13 mouse cellular contexts compared by ENCODE assay signal in the genomic region with DNA sequence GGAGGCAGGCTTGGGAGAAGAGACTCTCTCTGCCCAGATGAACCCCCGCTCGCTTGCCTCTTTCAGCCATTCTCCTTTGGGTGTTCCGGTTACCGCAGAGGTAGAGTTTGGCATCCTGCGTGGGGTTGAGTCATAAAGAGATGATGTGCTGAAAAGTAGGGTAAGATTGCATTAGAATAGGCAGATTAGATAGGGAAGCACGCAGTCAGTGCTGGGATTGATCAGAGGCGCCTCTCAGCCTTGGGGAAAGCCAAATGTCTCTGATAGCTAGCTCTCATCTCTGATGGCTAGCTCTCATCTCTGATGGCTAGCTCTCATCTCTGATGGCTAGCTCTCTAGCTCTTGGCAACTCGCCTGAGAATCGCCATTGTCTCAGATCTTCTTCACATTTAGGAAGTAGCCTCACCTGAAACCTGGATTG. TPM values are rescaled to one million over a fixed set of nuclear protein-coding genes. Genes with fewer than 3 reads are reported as not detected.
DNase-seq lines count a peak whose midpoint lies in the region; ATAC-seq lines count a peak whose summit lies in the region.
"Had no signal": no experiment of that assay in that cellular context is flagged by ENCODE, and none has a peak within 500 bp of the region (broad histone marks: within the 10 kb centered on the region; RNA-seq: fewer than 3 reads in every experiment).

No protein-coding gene starts in this region.

- H3K27me3 ChIP-seq in heart, embryonic 13.5 days (replicated peaks): no peaks in the 10 kb centered on the region
- H3K27me3 ChIP-seq in neural tube, embryonic 12.5 days (replicated peaks): no peaks in the 10 kb centered on the region
- no peaks in the 10 kb centered on the region for H3K27me3 ChIP-seq in neural tube, embryonic 15.5 days (replicated peaks)
- H3K27me3 ChIP-seq in kidney, embryonic 15.5 days: no peaks in the 10 kb centered on the region

- intact Hi-C loops in heart, postnatal 10 days (cut with DNase I): no loop called here

- 39% methylated on average over 9 of the region's 9 CpGs for WGBS in heart, embryonic 13.5 days
- 55% methylated on average over 9 of the region's 9 CpGs for WGBS in neural tube, embryonic 12.5 days
- 52% methylated on average over 9 of the region's 9 CpGs for WGBS in neural tube, embryonic 15.5 days
- 69% methylated on average over 9 of the region's 9 CpGs for WGBS in kidney, embryonic 15.5 days

- peak overlapping the region; percentile 20; the same call in 1 of the 2 replicates for H3K9ac ChIP-seq in heart, embryonic 13.5 days
- H3K9ac ChIP-seq in neural tube, embryonic 12.5 days: no peak overlapping the region
- H3K9ac ChIP-seq in neural tube, embryonic 15.5 days (replicated peaks): no peak overlapping the region
- no peak overlapping the region for H3K9ac ChIP-seq in kidney, embryonic 15.5 days

- peaks cover 83% of the 10 kb centered on the region for H3K4me1 ChIP-seq in heart, embryonic 13.5 days
- H3K4me1 ChIP-seq in neural tube, embryonic 12.5 days: peaks cover 76% of the 10 kb centered on the region
- H3K4me1 ChIP-seq in neural tube, embryonic 15.5 days: peaks cover 78% of the 10 kb centered on the region
- peaks cover 82% of the 10 kb centered on the region for H3K4me1 ChIP-seq in kidney, embryonic 15.5 days

- H3K4me2 ChIP-seq in heart, embryonic 13.5 days: peak overlapping the region; percentile 20; the same call in 1 of the 2 replicates
- 0 out of 2 replicates have a peak overlapping the region, but pooled peaks have one; percentile 7 for H3K4me2 ChIP-seq in neural tube, embryonic 12.5 days (replicated peaks)
- 0 out of 2 replicates have a peak overlapping the region, but pooled peaks have one; percentile 6 for H3K4me2 ChIP-seq in neural tube, embryonic 15.5 days
- no peak overlapping the region for H3K4me2 ChIP-seq in kidney, embryonic 15.5 days
- H3K4me2 ChIP-seq: liver, embryonic 11.5 days had no signal

- H3K27ac ChIP-seq in heart, embryonic 13.5 days (replicated peaks): no peak overlapping the region
- no peak overlapping the region for H3K27ac ChIP-seq in neural tube, embryonic 12.5 days
- H3K27ac ChIP-seq in neural tube, embryonic 15.5 days (replicated peaks): no peak overlapping the region
- no peak overlapping the region for H3K27ac ChIP-seq in kidney, embryonic 15.5 days
- H3K27ac ChIP-seq: heart, adult 2 months had no signal

- no peak overlapping the region for H3K4me3 ChIP-seq in heart, embryonic 13.5 days
- H3K4me3 ChIP-seq in neural tube, embryonic 12.5 days: no peak overlapping the region
- H3K4me3 ChIP-seq in neural tube, embryonic 15.5 days (replicated peaks): no peak overlapping the region
- H3K4me3 ChIP-seq in kidney, embryonic 15.5 days (replicated peaks): no peak overlapping the region
- H3K4me3 ChIP-seq: erythroblast, embryonic 14.5 days; heart, adult 2 months had no signal

- no peaks in the 10 kb centered on the region for H3K36me3 ChIP-seq in heart, embryonic 13.5 days
- H3K36me3 ChIP-seq in neural tube, embryonic 12.5 days: no peaks in the 10 kb centered on the region
- H3K36me3 ChIP-seq in neural tube, embryonic 15.5 days: no peaks in the 10 kb centered on the region
- 0 out of 2 replicates have a peak, but pooled peaks cover 3% of the 10 kb centered on the region for H3K36me3 ChIP-seq in kidney, embryonic 15.5 days

- no peak for ATAC-seq in heart, embryonic 13.5 days (ENCODE audit: extremely low read depth, insufficient number of reproducible peaks, low FRiP score, low TSS enrichment)
- no peak for ATAC-seq in neural tube, embryonic 12.5 days (ENCODE audit: low FRiP score, low read depth)
- no peak for ATAC-seq in neural tube, embryonic 15.5 days (ENCODE audit: low FRiP score)
- no peak for ATAC-seq in kidney, embryonic 15.5 days (replicated peaks; ENCODE audit: low FRiP score)

- DNase-seq in heart, postnatal 10 days: no peak
- DNase-seq in neural tube, embryonic 10.5 days (ENCODE audit: extremely low spot score, low spot score): no peak
- DNase-seq in R1 (ENCODE audit: low read depth, low spot score): peak; percentile 87
- no peak for DNase-seq in retina, postnatal 1 day
- DNase-seq: heart, adult 2 months; right cerebral cortex, postnatal 25 days; thymus, postnatal 14 days had no signal

- no peaks in the 10 kb centered on the region for H3K9me3 ChIP-seq in heart, embryonic 13.5 days
- no peaks in the 10 kb centered on the region for H3K9me3 ChIP-seq in neural tube, embryonic 12.5 days
- H3K9me3 ChIP-seq in neural tube, embryonic 15.5 days (replicated peaks): no peaks in the 10 kb centered on the region
- H3K9me3 ChIP-seq in kidney, embryonic 15.5 days (replicated peaks): no peaks in the 10 kb centered on the region

RNA-seq across cellular contexts. Expression of a gene that starts 4.1 kb away (rescaled TPM):
- polyA plus RNA-seq in heart, embryonic 13.5 days (2015; fragmentation: Nextera tagmentation; extraction: Ambion mirVana): 23.2 and 26.4 TPM in 2 replicates
- total RNA-seq in heart, postnatal 10 days (2021): 10 to 100 TPM; 41.5 to 41.9 TPM
- polyA plus RNA-seq in neural tube, embryonic 12.5 days (2016; fragmentation: Nextera tagmentation; extraction: Ambion mirVana): 57.5 and 62.1 TPM in 2 replicates
- polyA plus RNA-seq in neural tube, embryonic 15.5 days (2015; fragmentation: Nextera tagmentation; extraction: Ambion mirVana): 34.5 and 35.9 TPM in 2 replicates
- 47.0 and 49.1 TPM in 2 replicates for polyA plus RNA-seq in kidney, embryonic 15.5 days (2015; fragmentation: Nextera tagmentation; extraction: Ambion mirVana)

RNA-seq across cellular contexts. Expression of a gene that starts 4.9 kb away (rescaled TPM):
- 30.3 and 30.8 TPM in 2 replicates for polyA plus RNA-seq in heart, embryonic 13.5 days (2015; fragmentation: Nextera tagmentation; extraction: Ambion mirVana)
- 10 to 100 TPM; 55.9 to 64.7 TPM for total RNA-seq in heart, postnatal 10 days (2021)
- polyA plus RNA-seq in neural tube, embryonic 12.5 days (2016; fragmentation: Nextera tagmentation; extraction: Ambion mirVana): 63.8 and 63.9 TPM in 2 replicates
- polyA plus RNA-seq in neural tube, embryonic 15.5 days (2015; fragmentation: Nextera tagmentation; extraction: Ambion mirVana): 43.8 and 50.7 TPM in 2 replicates
- 38.0 and 42.6 TPM in 2 replicates for polyA plus RNA-seq in kidney, embryonic 15.5 days (2015; fragmentation: Nextera tagmentation; extraction: Ambion mirVana)
